Mouse (Mus musculus) adrenal gland, adult (tissue): ENCODE data around the gene Gm43302.
"Not testable (repeated sequence)": the region's sequence is repeated elsewhere in the genome, so short reads cannot be mapped to it uniquely, and the experiment has no call there.

Source experiments
- DNase-seq, 2 experiments: peaks; one replicate each; pipeline ENCODE4 v3.0.0; 2022 to 2023; ENCODE audit warnings: low spot score in 1 of 2; ENCODE audit not compliant: inconsistent age in 2 of 2

Gene Gm43302

GRCm38 (mm10) chr5:105293226-105294165, at the start of gene Gm43302, which contains the start of gene Gbp6:
Gene Gm43302, minus strand, starts transcription at chr5:105293695.
Gene Gbp6, minus strand, starts transcription at chr5:105293698.
- peak; percentile 29 to 87 for DNase-seq

- no peak for DNase-seq
Observed at GRCm38 (mm10) chr5:105341281-105341680, 47.8 kb upstream of the Gm43302 start.

GRCm38 (mm10) chr5:105322543-105322942, 29.0 kb upstream of the Gm43302 start:
- peak in 1 of 2 experiments; percentile 67 for DNase-seq

- DNase-seq = no peak
Observed at GRCm38 (mm10) chr5:105310941-105311340, 17.4 kb upstream of the Gm43302 start.

- DNase-seq = not testable (repeated sequence)
Observed at GRCm38 (mm10) chr5:105309148-105309547, 15.7 kb upstream of the Gm43302 start.

GRCm38 (mm10) chr5:105306946-105307345, 13.5 kb upstream of the Gm43302 start:
- not testable (repeated sequence) for DNase-seq

- peak; percentile 37 to 94 for DNase-seq
Observed at GRCm38 (mm10) chr5:105306159-105306581, 12.7 kb upstream of the Gm43302 start.

GRCm38 (mm10) chr5:105305671-105306070, 12.2 kb upstream of the Gm43302 start:
- DNase-seq = peak in 1 of 2 experiments; percentile 57

- DNase-seq = no peak
Observed at GRCm38 (mm10) chr5:105301963-105302362, 8.5 kb upstream of the Gm43302 start.

- no peak for DNase-seq
Observed at GRCm38 (mm10) chr5:105301531-105301930, 8.0 kb upstream of the Gm43302 start.

- DNase-seq = no peak
Observed at GRCm38 (mm10) chr5:105295746-105296145, 2.3 kb upstream of the Gm43302 start.

- DNase-seq = no peak
Observed at GRCm38 (mm10) chr5:105292492-105292891, 1.0 kb downstream of the Gm43302 start.

GRCm38 (mm10) chr5:105290921-105291320, 2.6 kb downstream of the Gm43302 start:
- not testable (repeated sequence) for DNase-seq

- not testable (repeated sequence) for DNase-seq
Observed at GRCm38 (mm10) chr5:105260673-105261072, 32.8 kb downstream of the Gm43302 start.

GRCm38 (mm10) chr5:105252491-105252890, 41.0 kb downstream of the Gm43302 start:
- DNase-seq = no peak

- not testable (repeated sequence) for DNase-seq
Observed at GRCm38 (mm10) chr5:105244741-105245140, 48.8 kb downstream of the Gm43302 start.

GRCm38 (mm10) chr5:105240982-105241381, 52.5 kb downstream of the Gm43302 start:
- DNase-seq = not testable (repeated sequence)

GRCm38 (mm10) chr5:105239483-105240047, 53.9 kb downstream of the Gm43302 start, which contains the start of gene Gbp10:
Gene Gbp10, minus strand, starts transcription at chr5:105239533.
- peak; percentile 4 to 43 for DNase-seq

- not testable (repeated sequence) for DNase-seq
Observed at GRCm38 (mm10) chr5:105238402-105238801, 55.1 kb downstream of the Gm43302 start.

GRCm38 (mm10) chr5:105236040-105236439, 57.5 kb downstream of the Gm43302 start:
- not testable (repeated sequence) for DNase-seq

GRCm38 (mm10) chr5:105208957-105209356, 84.5 kb downstream of the Gm43302 start:
- DNase-seq = not testable (repeated sequence)
